Mouse (Mus musculus) cortical plate, adult 2 months (tissue): ENCODE data around the gene Slf2.

Experiments
- CTCF ChIP-seq: fragments of 200-500 bp; IDR thresholded peaks from 2 replicates; pipeline ENCODE4 v1.5.1; 2011; ENCODE audit warnings: mild to moderate bottlenecking, control low read depth, low read length; ENCODE audit not compliant: insufficient read depth; ENCODE audit errors: extremely low read depth
- POLR2A ChIP-seq: fragments of 200-500 bp; IDR thresholded peaks from 2 replicates; pipeline ENCODE4 v1.6.1; 2011; ENCODE audit warnings: mild to moderate bottlenecking, low read length, control low read depth; ENCODE audit not compliant: insufficient read depth; ENCODE audit errors: extremely low read depth

DNA sequence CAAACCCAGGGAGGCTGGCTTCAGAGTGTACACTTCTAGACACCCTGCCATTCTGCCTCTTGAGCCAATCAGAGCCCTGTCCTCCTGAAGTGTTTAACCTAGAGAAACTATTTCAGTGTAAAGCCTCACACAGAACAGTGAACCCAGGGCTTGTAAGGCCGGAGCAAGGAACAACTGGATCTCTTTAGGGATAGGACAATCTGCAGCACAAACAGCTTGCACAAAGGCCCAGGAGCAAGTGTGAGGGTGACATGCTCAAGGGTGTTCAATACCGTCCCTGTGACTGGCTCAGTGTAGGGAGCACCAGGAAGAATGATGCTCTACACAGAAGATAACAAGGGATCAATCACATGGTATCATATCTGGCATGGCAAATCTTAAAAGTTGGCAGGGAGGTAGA is 8.4 kb upstream of the Slf2 start:
- TF ChIP-seq CTCF (no peak), POLR2A (no peak)
